Mouse (Mus musculus): ENCODE data around the gene Nfic. TPM values are rescaled to one million over a fixed set of nuclear protein-coding genes. Genes with fewer than 3 reads are reported as not detected.

Nfic gene
- polyA plus RNA-seq (2014; fragmentation: Nextera tagmentation; extraction: Ambion mirVana), result 16.6 and 17.9 TPM in 2 replicates

DNA sequence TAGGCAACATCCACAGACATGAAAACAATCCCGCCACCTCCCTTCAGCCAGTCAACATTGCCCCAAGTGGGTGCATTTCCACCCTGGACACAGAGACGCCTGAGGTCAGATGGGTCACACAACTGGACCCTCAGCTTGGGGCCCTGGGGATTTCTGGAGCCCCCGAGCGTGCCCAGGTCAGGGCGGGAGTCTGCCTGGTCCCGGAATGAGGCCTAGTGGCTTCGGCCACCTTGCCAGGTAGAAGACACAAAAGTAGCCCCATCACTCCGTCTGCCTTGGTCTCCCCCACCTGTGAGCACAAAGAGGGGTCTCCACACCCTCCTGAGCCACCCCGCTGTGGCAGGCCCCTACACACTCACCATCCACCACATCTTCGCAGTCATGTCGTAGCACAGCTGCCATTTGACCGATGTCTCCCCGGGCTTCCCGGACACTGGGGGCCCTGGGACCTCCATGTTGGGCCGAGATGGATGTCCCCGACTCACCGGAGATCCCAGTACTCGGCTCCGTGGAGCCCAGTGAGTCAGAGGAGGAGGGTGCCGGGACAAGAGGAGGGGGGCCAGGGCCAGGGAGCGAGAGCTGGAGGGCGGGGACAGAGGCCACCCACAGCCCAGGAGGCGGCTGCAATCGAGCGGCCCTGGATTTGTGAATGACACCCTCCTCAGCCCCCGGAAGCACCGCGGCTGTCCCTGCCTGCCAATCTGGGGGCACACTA is at the start of gene Nfic:
Gene Nfic (minus strand): TSS at position 455 of the 715 bp plus-strand sequence.
- H3K27me3 ChIP-seq (replicated peaks; ENCODE audit: control insufficient read depth, insufficient read depth, low read length), result peaks cover 59% of the 10 kb centered on the region
- no peak for DNase-seq (ENCODE audit: low spot score)
- ATAC-seq, result no peak
- no peak within 1 kb of the TSS for H3K4me3 ChIP-seq (ENCODE audit: low read depth, low read length)
- 64% methylated on average over 28 of the region's 28 CpGs for WGBS
- H3K9me3 ChIP-seq (replicated peaks; ENCODE audit: control insufficient read depth, low read length), result no peaks in the 10 kb centered on the region
- H3K27ac ChIP-seq (ENCODE audit: low read depth, low read length), result no peak within 1 kb of the TSS
- no peaks in the 10 kb centered on the region for H3K4me1 ChIP-seq (ENCODE audit: control insufficient read depth, insufficient read depth, low read length)
- no peak within 1 kb of the TSS for H3K4me2 ChIP-seq (ENCODE audit: low read length)
- no peak within 1 kb of the TSS for H3K9ac ChIP-seq (ENCODE audit: low read length)
- no peaks in the 10 kb centered on the region for H3K36me3 ChIP-seq (ENCODE audit: control insufficient read depth, insufficient read depth, low read length)

DNA sequence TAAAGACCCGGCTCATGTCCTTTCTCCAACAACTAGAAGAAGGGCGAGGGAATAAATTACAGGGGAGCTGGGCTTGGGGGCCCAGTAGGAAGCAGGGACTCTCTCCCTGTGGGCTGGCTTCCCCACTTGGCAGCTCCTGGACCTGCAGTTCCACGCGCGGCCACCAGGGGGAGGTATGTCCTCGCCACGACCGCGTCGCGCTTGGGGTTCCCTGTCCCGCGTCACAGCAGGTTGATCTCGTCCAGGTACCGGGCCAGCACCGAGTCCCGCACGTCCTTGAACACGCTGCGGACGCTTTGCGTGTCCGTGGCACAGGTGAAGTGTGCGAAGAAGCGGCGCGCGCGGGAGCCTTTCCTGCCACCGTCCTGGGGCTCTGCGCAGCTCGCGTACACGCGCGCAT is 47.2 kb upstream of the Nfic start:
- H3K27me3 ChIP-seq (replicated peaks; ENCODE audit: control insufficient read depth, insufficient read depth, low read length), result peaks cover 7% of the 10 kb centered on the region; the same call in 1 of the 2 replicates
- peak overlapping the region; percentile 32 for H3K4me3 ChIP-seq (ENCODE audit: low read depth, low read length)
- no peaks in the 10 kb centered on the region for H3K4me1 ChIP-seq (ENCODE audit: control insufficient read depth, insufficient read depth, low read length)
- H3K4me2 ChIP-seq (ENCODE audit: low read length), result peak overlapping the region; percentile 67
- DNase-seq (ENCODE audit: low spot score) (peak; percentile 79), ATAC-seq (peak; percentile 75)
- no peaks in the 10 kb centered on the region for H3K36me3 ChIP-seq (ENCODE audit: control insufficient read depth, insufficient read depth, low read length)
- peak overlapping the region; percentile 50 for H3K9ac ChIP-seq (ENCODE audit: low read length)
- H3K9me3 ChIP-seq (replicated peaks; ENCODE audit: control insufficient read depth, low read length), result no peaks in the 10 kb centered on the region
- H3K27ac ChIP-seq (ENCODE audit: low read depth, low read length), result no peak overlapping the region
- WGBS, result 7% methylated on average over 36 of the region's 36 CpGs

DNA sequence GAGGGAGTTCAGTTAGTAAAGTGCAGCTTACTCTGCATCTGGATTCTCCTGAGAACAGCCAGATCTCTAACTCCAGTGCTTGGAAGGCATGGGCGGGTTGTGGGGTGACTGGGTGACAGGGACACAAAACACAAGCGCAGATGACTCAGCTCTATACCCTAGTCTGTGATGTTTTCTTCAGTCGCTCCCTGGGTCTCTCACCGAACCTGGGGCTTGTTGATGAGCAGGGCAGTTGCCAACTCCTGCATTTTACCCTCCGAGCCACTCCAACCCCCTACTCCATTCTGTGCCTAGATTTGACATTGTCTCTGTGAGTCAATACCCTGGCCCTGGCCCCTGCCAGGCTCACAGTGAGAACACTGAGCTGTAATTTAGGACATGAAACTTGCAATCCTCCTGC is 46.4 kb upstream of the Nfic start:
- Histone ChIP-seq H3K36me3 (ENCODE audit: control insufficient read depth, insufficient read depth, low read length) (no peaks in the 10 kb centered on the region), H3K27me3 (replicated peaks; ENCODE audit: control insufficient read depth, insufficient read depth, low read length) (peaks cover 7% of the 10 kb centered on the region; the same call in 1 of the 2 replicates), H3K4me1 (ENCODE audit: control insufficient read depth, insufficient read depth, low read length) (0 out of 2 replicates have a peak, but pooled peaks cover 5% of the 10 kb centered on the region), H3K4me2 (ENCODE audit: low read length) (no peak overlapping the region), H3K27ac (ENCODE audit: low read depth, low read length) (no peak overlapping the region), H3K9me3 (replicated peaks; ENCODE audit: control insufficient read depth, low read length) (no peaks in the 10 kb centered on the region), H3K4me3 (ENCODE audit: low read depth, low read length) (no peak overlapping the region), H3K9ac (ENCODE audit: low read length) (no peak overlapping the region)
- ATAC-seq (no peak), DNase-seq (ENCODE audit: low spot score) (no peak)
- WGBS, result 84% methylated on average over 5 of the region's 5 CpGs

DNA sequence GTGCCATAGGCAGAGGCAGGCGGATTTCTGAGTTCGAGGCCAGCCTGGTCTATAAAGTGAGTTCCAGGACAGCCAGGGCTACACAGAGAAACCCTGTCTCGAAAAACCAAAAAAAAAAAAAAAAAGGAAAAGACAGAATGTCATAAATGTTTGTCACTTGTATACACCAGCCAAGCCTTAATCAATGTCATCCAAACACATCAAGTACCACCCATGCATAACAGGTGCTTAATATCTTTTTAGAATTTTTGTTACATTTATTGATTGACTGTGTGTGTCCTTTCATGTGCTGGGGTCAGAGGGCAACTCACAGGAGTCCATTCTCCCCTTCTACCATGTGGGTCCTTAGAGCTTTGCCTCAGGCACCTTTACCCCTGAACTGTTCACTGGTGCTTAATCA is 44.6 kb upstream of the Nfic start, which contains the start of gene S1pr4:
Gene S1pr4 (minus strand): TSS at position 101 of the 400 bp plus-strand sequence.
- H3K4me2 ChIP-seq (ENCODE audit: low read length), result no peak within 1 kb of the TSS
- H3K9ac ChIP-seq (ENCODE audit: low read length), result no peak within 1 kb of the TSS
- peaks cover 7% of the 10 kb centered on the region; the same call in 1 of the 2 replicates for H3K27me3 ChIP-seq (replicated peaks; ENCODE audit: control insufficient read depth, insufficient read depth, low read length)
- no peaks in the 10 kb centered on the region for H3K9me3 ChIP-seq (replicated peaks; ENCODE audit: control insufficient read depth, low read length)
- no peak for DNase-seq (ENCODE audit: low spot score)
- 96% methylated on average over 2 of the region's 3 CpGs for WGBS
- H3K4me3 ChIP-seq (ENCODE audit: low read depth, low read length), result no peak within 1 kb of the TSS
- no peaks in the 10 kb centered on the region for H3K36me3 ChIP-seq (ENCODE audit: control insufficient read depth, insufficient read depth, low read length)
- peaks cover 11% of the 10 kb centered on the region for H3K4me1 ChIP-seq (ENCODE audit: control insufficient read depth, insufficient read depth, low read length)
- H3K27ac ChIP-seq (ENCODE audit: low read depth, low read length), result no peak within 1 kb of the TSS
- ATAC-seq, result no peak

DNA sequence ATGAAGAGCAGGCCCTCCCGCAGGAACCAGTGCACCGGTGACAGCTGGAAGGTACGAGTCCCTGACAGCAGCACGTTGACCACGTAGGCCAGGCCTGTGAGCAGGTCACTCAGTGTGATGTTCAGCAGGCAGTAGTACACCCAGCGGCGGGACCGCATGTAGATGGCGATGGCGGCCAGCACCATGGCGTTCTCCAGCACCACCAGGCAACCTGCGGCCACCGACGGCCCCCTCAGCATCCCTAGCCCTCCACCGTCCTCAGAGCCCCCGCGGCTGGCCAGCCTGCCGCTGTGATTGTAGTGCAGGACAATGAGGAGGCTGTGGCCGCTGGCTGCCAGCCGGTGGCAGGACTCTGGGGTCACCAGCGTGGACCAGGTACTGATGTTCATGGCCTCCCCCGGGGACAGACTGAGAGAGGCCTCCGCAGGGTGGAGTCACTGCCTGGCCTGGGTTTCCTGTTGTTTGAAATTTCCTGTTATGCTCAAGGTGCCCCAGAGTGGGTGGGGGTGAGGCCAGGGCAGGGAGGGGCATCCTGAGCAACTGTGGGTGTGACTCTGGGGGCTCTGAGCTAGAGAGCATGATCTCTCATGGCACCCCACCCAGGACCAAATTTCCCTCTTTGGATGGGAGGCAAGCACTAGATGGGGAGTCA is 43.9 kb upstream of the Nfic start:
- Histone ChIP-seq H3K4me3 (ENCODE audit: low read depth, low read length) (no peak overlapping the region), H3K4me2 (ENCODE audit: low read length) (no peak overlapping the region), H3K9me3 (replicated peaks; ENCODE audit: control insufficient read depth, low read length) (no peaks in the 10 kb centered on the region), H3K9ac (ENCODE audit: low read length) (no peak overlapping the region), H3K36me3 (ENCODE audit: control insufficient read depth, insufficient read depth, low read length) (no peaks in the 10 kb centered on the region), H3K27ac (ENCODE audit: low read depth, low read length) (no peak overlapping the region), H3K27me3 (replicated peaks; ENCODE audit: control insufficient read depth, insufficient read depth, low read length) (peaks cover 7% of the 10 kb centered on the region; the same call in 1 of the 2 replicates), H3K4me1 (ENCODE audit: control insufficient read depth, insufficient read depth, low read length) (peaks cover 15% of the 10 kb centered on the region)
- no peak for ATAC-seq
- DNase-seq (ENCODE audit: low spot score), result no peak
- WGBS, result 78% methylated on average over 23 of the region's 23 CpGs

DNA sequence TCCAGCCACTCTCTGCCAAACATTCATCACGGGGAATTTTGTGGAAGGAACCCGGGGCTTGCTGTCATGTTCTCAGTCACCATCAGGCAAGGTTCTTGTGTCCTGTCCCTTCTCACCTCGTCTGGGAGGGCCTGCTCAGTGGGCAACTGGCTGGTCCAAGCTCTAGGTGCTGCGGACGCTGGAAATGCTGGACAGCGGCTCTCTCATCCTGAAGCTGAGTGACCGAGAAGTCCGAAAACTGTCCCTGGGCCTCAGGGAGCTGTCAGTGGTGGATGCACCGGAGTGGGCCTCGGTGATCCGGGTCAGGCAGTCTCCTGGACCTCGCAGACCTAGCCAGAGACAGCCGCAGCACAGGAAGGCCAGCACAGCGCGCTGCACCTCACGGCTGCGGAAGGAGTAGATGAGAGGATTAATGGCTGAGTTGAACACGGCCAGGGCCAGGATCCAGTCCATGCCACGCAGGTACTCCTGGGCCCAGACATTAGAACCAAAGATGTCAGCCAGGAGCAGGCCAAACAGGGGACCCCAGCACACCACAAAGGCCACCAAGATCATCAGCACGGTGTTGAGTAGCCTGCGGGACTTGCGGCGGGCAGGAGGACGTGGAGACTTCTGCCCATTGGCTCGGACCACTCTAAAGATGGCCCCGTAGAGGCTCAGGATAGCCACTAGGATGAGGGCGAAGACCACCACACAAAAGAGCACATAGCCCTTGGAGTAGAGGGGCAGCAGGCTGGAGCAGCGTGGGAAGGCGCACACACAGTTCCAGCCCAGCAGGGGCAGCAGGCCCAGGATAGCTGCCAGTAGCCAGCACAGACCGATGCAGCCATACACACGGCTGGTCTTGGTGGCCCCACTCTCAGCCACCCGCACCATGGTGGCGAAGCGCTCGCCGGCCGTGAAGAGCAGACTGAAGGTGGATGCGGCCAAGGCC is 43.1 kb upstream of the Nfic start:
- Histone ChIP-seq H3K27me3 (replicated peaks; ENCODE audit: control insufficient read depth, insufficient read depth, low read length) (peaks cover 4% of the 10 kb centered on the region; the same call in 1 of the 2 replicates), H3K4me2 (ENCODE audit: low read length) (no peak overlapping the region), H3K9me3 (replicated peaks; ENCODE audit: control insufficient read depth, low read length) (no peaks in the 10 kb centered on the region), H3K36me3 (ENCODE audit: control insufficient read depth, insufficient read depth, low read length) (no peaks in the 10 kb centered on the region), H3K4me1 (ENCODE audit: control insufficient read depth, insufficient read depth, low read length) (peaks cover 15% of the 10 kb centered on the region), H3K27ac (ENCODE audit: low read depth, low read length) (no peak overlapping the region), H3K4me3 (ENCODE audit: low read depth, low read length) (no peak overlapping the region), H3K9ac (ENCODE audit: low read length) (no peak overlapping the region)
- DNase-seq (ENCODE audit: low spot score), result no peak
- no peak for ATAC-seq
- 88% methylated on average over 38 of the region's 38 CpGs for WGBS

DNA sequence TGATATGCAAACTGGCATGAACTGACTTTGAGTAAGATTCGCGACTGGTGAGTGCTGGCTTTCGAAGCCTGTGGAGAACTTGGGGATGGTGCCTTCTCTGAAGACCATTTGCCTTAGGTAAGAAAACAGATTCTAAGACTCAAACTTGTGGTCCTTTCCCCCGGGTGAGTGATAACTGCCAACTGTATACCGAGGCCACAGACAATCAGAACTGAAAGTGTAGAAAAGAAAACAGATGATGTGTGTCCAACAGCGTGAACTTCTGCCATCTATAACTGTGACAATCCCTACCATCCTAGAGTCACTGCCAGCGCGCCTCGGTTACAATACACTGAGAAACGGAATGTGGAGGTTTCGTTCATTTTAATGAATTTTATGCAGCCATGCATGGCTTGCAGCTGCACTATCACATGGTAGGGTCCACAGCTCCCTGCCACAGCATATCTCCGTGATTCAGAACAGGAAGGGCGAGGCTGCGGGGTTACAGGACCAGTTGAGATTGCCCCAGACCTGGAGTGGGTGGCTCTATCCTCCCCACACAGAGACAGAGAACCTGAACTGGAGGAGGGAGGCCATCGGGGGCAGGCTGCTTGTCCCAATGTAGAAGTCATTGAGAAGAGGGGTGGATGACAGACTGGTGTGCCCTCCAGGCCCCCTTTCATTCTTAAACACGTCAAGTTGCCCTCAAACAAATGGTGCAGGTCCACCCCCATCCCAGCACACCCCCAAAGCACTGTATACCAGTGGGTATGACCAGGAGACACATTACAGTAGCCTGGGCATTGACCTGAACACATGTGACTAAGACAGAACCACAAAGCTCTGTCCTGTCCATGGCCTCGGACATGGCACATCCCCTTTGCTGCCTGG is 42.2 kb upstream of the Nfic start:
- ATAC-seq (no peak), DNase-seq (ENCODE audit: low spot score) (no peak)
- Histone ChIP-seq H3K9ac (ENCODE audit: low read length) (no peak overlapping the region; the same call in 1 of the 2 replicates), H3K27me3 (replicated peaks; ENCODE audit: control insufficient read depth, insufficient read depth, low read length) (no peaks in the 10 kb centered on the region), H3K4me3 (ENCODE audit: low read depth, low read length) (no peak overlapping the region), H3K9me3 (replicated peaks; ENCODE audit: control insufficient read depth, low read length) (no peaks in the 10 kb centered on the region), H3K4me2 (ENCODE audit: low read length) (peak overlapping the region; percentile 40), H3K27ac (ENCODE audit: low read depth, low read length) (no peak overlapping the region), H3K4me1 (ENCODE audit: control insufficient read depth, insufficient read depth, low read length) (peaks cover 15% of the 10 kb centered on the region), H3K36me3 (ENCODE audit: control insufficient read depth, insufficient read depth, low read length) (peaks cover 7% of the 10 kb centered on the region)
- WGBS, result 88% methylated on average over 17 of the region's 17 CpGs

DNA sequence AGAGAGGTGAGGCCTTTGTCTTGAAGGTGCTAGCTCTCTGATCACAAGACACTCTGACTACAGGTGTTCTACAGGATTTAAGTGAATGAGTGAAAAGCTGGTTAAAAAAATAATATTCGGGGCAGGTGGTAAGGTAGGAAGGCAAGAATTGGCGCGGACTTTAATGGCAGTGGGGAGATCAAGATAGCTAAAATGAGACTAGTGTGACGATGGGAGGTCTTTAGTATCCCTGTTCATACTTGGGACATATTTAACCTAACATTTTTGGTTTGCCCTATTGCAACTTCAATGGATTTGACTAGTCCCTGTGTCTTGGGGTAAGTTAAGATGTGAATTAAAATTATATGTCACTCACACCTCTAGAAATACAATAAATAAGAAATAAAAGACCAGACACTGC is 41.5 kb upstream of the Nfic start:
- H3K27me3 ChIP-seq (replicated peaks; ENCODE audit: control insufficient read depth, insufficient read depth, low read length), result no peaks in the 10 kb centered on the region
- H3K4me2 ChIP-seq (ENCODE audit: low read length), result peak overlapping the region; percentile 40
- no peaks in the 10 kb centered on the region for H3K9me3 ChIP-seq (replicated peaks; ENCODE audit: control insufficient read depth, low read length)
- peaks cover 15% of the 10 kb centered on the region for H3K4me1 ChIP-seq (ENCODE audit: control insufficient read depth, insufficient read depth, low read length)
- ATAC-seq, result no peak
- WGBS, result 32% methylated on average over 4 of the region's 4 CpGs
- H3K27ac ChIP-seq (ENCODE audit: low read depth, low read length), result peak overlapping the region; percentile 15; the same call in 1 of the 2 replicates
- peak overlapping the region; percentile 84 for H3K4me3 ChIP-seq (ENCODE audit: low read depth, low read length)
- H3K9ac ChIP-seq (ENCODE audit: low read length), result peak overlapping the region; percentile 37
- H3K36me3 ChIP-seq (ENCODE audit: control insufficient read depth, insufficient read depth, low read length), result peaks cover 13% of the 10 kb centered on the region
- no peak for DNase-seq (ENCODE audit: low spot score)

All from forebrain, embryonic 14.5 days (tissue).